Mouse (Mus musculus) midbrain, embryonic 16.5 days (tissue): ENCODE measurements around the gene Rsc1a1. TPM values are rescaled to one million over a fixed set of nuclear protein-coding genes. Genes with fewer than 3 reads are reported as not detected.

Experiments used
- ATAC-seq: fragments of 200-750 bp; cut with Nextera tagmentation; 2 replicates; pipeline ENCODE4 v1.8.0; 2017; ENCODE audit warnings: moderate TSS enrichment
- H3K27ac ChIP-seq: fragments of 300-500 bp; sonication (generic); 2 replicates; pipeline ENCODE4 v1.5.1; 2014; ENCODE audit warnings: mild to moderate bottlenecking, low read length, mixed read lengths
- H3K27me3 ChIP-seq: fragments of 300-500 bp; sonication (generic); 2 replicates; pipeline ENCODE4 v1.6.1; 2014; ENCODE audit warnings: low read depth, low read length, mixed read lengths; ENCODE audit not compliant: control insufficient read depth, insufficient read depth
- H3K36me3 ChIP-seq: fragments of 300-500 bp; sonication (generic); 2 replicates; pipeline ENCODE4 v1.6.1; 2014; ENCODE audit warnings: mild to moderate bottlenecking, low read length, moderate library complexity, mixed read lengths; ENCODE audit not compliant: control insufficient read depth, insufficient read depth
- H3K4me1 ChIP-seq: fragments of 300-500 bp; sonication (generic); 2 replicates; pipeline ENCODE4 v1.6.1; 2014; ENCODE audit warnings: mild to moderate bottlenecking, low read length, mixed read lengths; ENCODE audit not compliant: control insufficient read depth, insufficient read depth
- H3K4me2 ChIP-seq: fragments of 300-500 bp; sonication (generic); 2 replicates; pipeline ENCODE4 v1.6.1; 2014; ENCODE audit warnings: mild to moderate bottlenecking, low read length, mixed read lengths
- H3K4me3 ChIP-seq: fragments of 300-500 bp; sonication (generic); 2 replicates; pipeline ENCODE4 v1.5.1; 2014; ENCODE audit warnings: low read depth, mild to moderate bottlenecking, low read length, moderate library complexity, mixed read lengths
- H3K9ac ChIP-seq: fragments of 300-500 bp; sonication (generic); 2 replicates; pipeline ENCODE4 v1.6.1; 2014; ENCODE audit warnings: low read depth, low read length, mixed read lengths
- H3K9me3 ChIP-seq: fragments of 300-500 bp; sonication (generic); replicated peaks from 2 replicates; pipeline ENCODE4 v1.6.1; 2014; ENCODE audit warnings: mild to moderate bottlenecking, low read length, mixed read lengths; ENCODE audit not compliant: control insufficient read depth, poor library complexity, severe bottlenecking
- WGBS: fragments of 180-500 bp; shearing (Covaris S2); extraction: QIAGEN DNeasy Blood & Tissue Kit; methylation state at CpG from one replicate; pipeline ENCODE4 v1.1.7; 2014; 5-methylcytosine and 5-hydroxymethylcytosine counted together
- polyA plus RNA-seq: library from polyadenylated mRNA; unstranded; fragments of >200 nt; fragmentation: Nextera tagmentation; extraction: Ambion mirVana; gene quantifications from 2 replicates; pipeline ENCODE4 v1.2.1, GENCODE M21; 2015

The Rsc1a1 gene
- polyA plus RNA-seq, 1 experiment from 2014 or later, result 1.7 TPM

DNA sequence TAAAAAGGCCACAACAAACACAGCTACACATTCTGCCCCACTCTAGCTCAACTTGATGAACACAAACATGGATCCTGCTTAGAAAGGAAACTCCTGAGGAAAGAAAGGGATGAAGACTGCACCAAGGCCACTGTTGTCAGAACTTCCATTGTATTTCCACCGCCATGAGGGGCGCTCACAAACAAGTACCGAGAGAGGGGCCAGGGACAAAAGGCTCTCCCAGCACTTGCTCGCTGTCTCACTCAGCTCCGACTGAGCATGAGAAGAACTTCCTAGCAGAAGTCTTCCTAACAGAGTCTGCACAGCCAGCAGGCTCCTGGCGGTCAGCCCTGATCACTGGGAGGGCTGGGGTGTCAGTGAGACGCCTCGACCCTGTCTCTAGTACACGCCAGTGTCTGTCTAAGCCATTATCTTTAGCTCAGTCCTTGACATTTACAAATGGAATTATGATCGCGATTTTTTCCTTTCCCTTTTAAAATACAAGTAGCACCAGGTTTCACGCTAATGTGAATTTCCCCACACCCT lies 2.6 kb downstream of the Rsc1a1 start:
- WGBS, result 57% methylated on average over 12 of the region's 12 CpGs
- H3K4me1 ChIP-seq, result no peaks in the 10 kb centered on the region
- no peak overlapping the region for H3K9ac ChIP-seq
- no peak overlapping the region for H3K4me3 ChIP-seq
- H3K9me3 ChIP-seq, result no peaks in the 10 kb centered on the region
- no peaks in the 10 kb centered on the region for H3K27me3 ChIP-seq
- H3K4me2 ChIP-seq, result no peak overlapping the region
- no peak for ATAC-seq
- no peak overlapping the region for H3K27ac ChIP-seq
- peaks cover 23% of the 10 kb centered on the region for H3K36me3 ChIP-seq

DNA sequence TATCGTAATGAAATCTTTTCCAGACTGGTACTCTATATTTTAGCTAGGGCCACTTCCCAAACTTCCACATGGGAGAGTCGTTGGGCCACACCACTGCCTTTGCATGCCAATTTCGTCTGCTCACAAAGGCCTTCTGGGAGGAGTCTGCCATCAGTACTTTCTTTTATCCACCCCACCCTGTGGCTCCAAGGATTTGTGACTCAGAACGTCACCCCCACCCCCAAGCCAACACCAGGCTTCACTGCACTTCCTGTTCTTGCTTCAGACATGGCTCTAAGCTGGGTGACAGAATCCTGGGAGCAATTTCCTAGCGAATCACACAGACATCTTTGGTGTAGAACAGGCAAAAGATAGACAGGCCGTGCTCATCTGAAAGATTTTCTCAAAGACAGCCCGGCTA lies 3.6 kb downstream of the Rsc1a1 start:
- Histone ChIP-seq H3K27ac (no peak overlapping the region), H3K9me3 (no peaks in the 10 kb centered on the region), H3K9ac (no peak overlapping the region), H3K27me3 (no peaks in the 10 kb centered on the region), H3K4me3 (no peak overlapping the region), H3K4me1 (no peaks in the 10 kb centered on the region), H3K36me3 (peaks cover 20% of the 10 kb centered on the region), H3K4me2 (no peak overlapping the region)
- WGBS, result 54% methylated on average over 7 of the region's 7 CpGs
- ATAC-seq, result no peak

DNA sequence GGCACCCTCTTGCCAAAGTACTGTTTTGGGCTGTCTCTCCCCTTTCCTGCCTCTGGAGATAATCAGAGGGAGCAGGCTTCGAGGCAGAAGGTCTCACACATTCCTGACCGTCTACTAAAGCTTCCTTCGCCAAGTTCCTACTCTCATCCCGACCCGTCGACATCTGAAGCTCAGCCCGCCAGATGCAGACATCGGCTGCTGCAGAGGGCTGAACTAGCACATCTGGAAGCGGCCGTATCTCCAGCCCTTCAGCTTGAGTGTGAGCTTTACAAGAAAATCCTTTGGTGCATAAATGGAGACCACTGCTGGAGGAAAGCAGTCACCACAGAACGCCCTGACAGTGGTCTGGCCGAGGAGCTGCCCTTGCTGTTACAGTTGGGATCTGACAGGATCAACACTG lies 4.5 kb downstream of the Rsc1a1 start:
- Histone ChIP-seq H3K4me3 (no peak overlapping the region), H3K4me1 (no peaks in the 10 kb centered on the region), H3K9me3 (no peaks in the 10 kb centered on the region), H3K9ac (no peak overlapping the region), H3K27me3 (no peaks in the 10 kb centered on the region), H3K36me3 (peaks cover 16% of the 10 kb centered on the region), H3K27ac (no peak overlapping the region), H3K4me2 (no peak overlapping the region)
- ATAC-seq, result no peak
- WGBS, result 80% methylated on average over 12 of the region's 12 CpGs

DNA sequence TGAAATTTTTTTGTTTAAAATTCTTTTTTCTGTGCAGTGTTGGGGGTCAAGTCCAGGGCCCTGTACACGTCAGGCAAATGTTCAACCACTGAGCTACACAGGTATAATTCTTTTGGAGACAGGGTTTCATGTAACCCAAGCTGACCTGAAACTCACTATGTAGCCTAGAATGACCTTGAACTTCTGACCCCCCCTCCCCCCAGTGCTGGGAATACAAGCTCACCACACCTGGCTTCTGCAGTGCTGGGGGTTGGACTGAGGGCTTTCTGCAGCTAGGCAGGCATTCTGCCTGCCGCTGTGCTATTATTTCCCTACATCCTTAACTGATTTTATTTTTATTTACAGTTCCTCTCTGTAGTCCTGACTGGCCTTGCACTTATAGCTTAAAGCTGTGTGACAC lies 6.4 kb downstream of the Rsc1a1 start:
- 93% methylated on average over 2 of the region's 2 CpGs for WGBS
- no peaks in the 10 kb centered on the region for H3K4me1 ChIP-seq
- H3K36me3 ChIP-seq, result no peaks in the 10 kb centered on the region; the same call in 1 of the 2 replicates
- no peaks in the 10 kb centered on the region for H3K9me3 ChIP-seq
- H3K27ac ChIP-seq, result no peak overlapping the region
- no peak overlapping the region for H3K4me3 ChIP-seq
- H3K4me2 ChIP-seq, result no peak overlapping the region
- no peak for ATAC-seq
- H3K9ac ChIP-seq, result no peak overlapping the region
- H3K27me3 ChIP-seq, result no peaks in the 10 kb centered on the region

DNA sequence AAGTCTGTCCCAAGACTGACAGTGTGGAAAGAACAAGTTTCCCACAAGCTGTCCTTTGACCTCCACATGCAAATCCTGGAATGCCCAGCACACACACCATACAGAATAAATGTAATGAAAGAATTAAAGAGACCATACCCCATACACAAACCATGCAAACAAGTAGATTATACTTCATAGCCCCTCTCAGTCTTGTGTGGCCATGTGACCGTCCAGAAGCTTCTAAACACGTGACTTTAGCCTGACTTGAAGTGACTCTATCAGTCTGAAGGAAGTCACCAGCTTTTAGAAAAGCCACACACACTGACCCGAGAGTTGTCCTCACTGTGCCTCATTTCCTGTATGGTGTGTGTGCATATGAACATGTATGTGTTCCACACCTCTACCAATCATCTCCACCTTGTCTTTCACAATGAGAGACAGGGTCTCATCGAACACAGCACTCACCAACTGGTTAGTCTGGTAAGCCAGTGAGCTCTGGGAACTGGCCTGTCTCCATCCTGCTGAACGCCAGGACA lies 8.9 kb downstream of the Rsc1a1 start:
- no peak for ATAC-seq
- WGBS, result 87% methylated on average over 5 of the region's 5 CpGs
- no peaks in the 10 kb centered on the region for H3K9me3 ChIP-seq

DNA sequence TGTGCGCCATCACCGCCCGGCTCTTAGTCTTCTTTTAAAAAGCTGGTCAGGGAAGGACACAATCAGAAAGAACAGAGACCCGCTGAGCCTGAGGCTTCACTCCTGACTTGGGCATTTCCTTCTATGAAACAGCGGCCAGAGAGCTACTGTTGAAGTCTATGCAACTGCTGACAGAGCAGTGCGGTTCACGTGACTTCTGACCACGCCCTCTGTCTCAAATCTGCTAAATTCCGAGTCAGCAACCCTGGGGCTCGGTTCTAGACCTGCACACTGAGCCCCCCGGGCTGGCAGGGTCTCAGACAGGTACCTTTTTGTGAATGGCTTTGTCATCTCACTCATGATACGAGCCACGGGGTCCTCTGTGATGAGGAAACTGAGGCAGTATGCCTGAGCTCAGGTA lies 13.1 kb downstream of the Rsc1a1 start:
- Histone ChIP-seq H3K4me2 (no peak overlapping the region), H3K27ac (no peak overlapping the region), H3K4me3 (no peak overlapping the region), H3K36me3 (no peaks in the 10 kb centered on the region), H3K9me3 (no peaks in the 10 kb centered on the region), H3K27me3 (no peaks in the 10 kb centered on the region), H3K9ac (no peak overlapping the region), H3K4me1 (no peaks in the 10 kb centered on the region)
- no peak for ATAC-seq
- 78% methylated on average over 13 of the region's 13 CpGs for WGBS

More for the DNA sequence above, 8.9 kb downstream of the Rsc1a1 start:
- Histone ChIP-seq H3K9ac (no peak overlapping the region), H3K27ac (no peak overlapping the region), H3K4me2 (no peak overlapping the region), H3K27me3 (no peaks in the 10 kb centered on the region), H3K36me3 (no peaks in the 10 kb centered on the region), H3K4me1 (no peaks in the 10 kb centered on the region), H3K4me3 (no peak overlapping the region)

DNA sequence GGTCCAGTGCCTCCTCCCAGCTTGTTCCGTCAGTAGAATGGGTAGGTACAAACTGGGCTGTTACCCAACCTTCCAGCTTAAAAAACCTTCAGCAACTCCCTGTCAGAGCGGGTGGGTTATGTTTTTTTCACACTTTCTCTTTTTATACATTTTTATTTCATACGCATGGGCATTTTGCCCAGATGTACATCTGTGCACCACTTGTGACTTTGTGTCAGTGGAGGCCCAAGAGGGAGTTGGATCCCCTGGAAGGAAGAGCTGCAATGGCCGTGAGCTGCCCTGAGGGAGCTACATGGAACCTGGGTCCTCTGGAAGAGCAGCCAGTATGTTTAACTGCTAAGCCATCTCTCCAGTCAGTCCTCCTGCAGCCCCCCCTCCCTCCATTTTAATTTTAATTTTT lies 14.0 kb downstream of the Rsc1a1 start:
- Histone ChIP-seq H3K4me1 (no peaks in the 10 kb centered on the region), H3K9me3 (no peaks in the 10 kb centered on the region), H3K36me3 (no peaks in the 10 kb centered on the region), H3K9ac (no peak overlapping the region), H3K27me3 (no peaks in the 10 kb centered on the region), H3K27ac (no peak overlapping the region), H3K4me2 (no peak overlapping the region), H3K4me3 (no peak overlapping the region)
- 80% methylated on average over 4 of the region's 4 CpGs for WGBS
- no peak for ATAC-seq

DNA sequence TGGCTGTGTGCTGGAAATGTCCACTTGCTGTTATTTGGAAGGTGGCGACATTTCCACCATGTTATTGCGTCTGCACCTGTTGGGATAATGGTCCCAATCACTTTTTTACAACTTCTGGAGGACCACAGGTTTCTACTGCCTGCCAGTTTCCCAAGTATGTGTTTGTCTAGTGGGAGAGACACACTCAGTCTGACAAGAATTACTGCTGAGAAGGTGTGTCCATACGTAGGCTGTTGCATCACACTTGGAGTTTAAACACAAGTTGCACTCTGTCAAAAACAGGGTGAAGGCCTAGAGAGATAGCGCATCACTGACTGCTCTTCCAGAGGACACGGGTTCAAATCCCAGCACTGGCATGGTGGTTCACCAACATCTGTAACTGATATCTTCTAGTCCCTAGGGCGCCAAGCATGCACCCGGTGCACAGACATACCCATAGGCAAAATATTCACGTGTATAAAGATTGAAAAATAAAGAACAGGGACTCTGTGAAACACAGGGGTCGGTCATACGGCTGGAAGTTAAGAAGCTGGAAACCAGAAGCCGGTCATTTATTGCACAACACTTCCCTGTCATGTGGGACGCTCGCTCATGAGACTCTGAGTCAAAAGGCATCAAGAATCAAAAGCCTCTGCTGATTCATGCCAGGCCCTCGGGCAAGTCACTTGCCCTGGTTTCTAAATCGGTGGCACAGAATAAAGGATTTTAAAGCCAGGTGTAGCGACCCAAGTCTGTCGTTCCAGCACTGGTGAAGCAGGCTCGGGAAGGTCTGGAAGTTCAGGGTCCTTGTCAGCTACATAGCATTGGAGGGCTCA lies 15.3 kb downstream of the Rsc1a1 start:
- H3K9ac ChIP-seq, result no peak overlapping the region
- WGBS, result 88% methylated on average over 18 of the region's 18 CpGs
- H3K4me1 ChIP-seq, result no peaks in the 10 kb centered on the region
- ATAC-seq, result no peak
- H3K4me3 ChIP-seq, result no peak overlapping the region
- no peaks in the 10 kb centered on the region for H3K9me3 ChIP-seq
- no peak overlapping the region for H3K4me2 ChIP-seq
- H3K27ac ChIP-seq, result no peak overlapping the region
- no peaks in the 10 kb centered on the region for H3K36me3 ChIP-seq
- no peaks in the 10 kb centered on the region for H3K27me3 ChIP-seq

DNA sequence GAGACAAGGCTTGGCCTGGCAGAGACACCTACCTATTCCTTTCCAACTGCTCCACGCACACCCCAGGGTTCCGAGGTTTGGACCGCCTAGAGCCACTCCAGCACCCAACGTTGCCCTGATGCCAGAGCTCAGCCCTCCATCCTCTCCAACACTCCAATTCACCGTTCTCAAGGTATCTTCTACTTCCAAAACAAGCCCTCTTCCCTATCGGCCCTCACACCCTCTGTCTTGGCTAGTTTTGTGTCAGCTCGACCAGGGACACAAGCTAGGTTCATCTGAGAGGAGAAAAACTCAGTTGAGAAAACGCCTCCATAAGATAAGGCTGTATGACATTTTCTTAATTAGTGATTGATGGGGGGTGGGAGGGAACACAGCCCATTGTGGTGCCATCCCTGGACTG lies 20.6 kb downstream of the Rsc1a1 start, which contains the start of gene Plekhm2:
Plekhm2 (minus strand) TSS at position 101 of the 400 bp plus-strand sequence.
- H3K27ac ChIP-seq, result peak within 1 kb of the TSS; percentile 80
- H3K4me2 ChIP-seq, result peak within 1 kb of the TSS; percentile 89
- H3K27me3 ChIP-seq, result no peaks in the 10 kb centered on the region
- no peaks in the 10 kb centered on the region for H3K36me3 ChIP-seq
- H3K9ac ChIP-seq, result peak within 1 kb of the TSS; percentile 98
- ATAC-seq, result no peak; the same call in 1 of the 2 replicates
- WGBS, result 76% methylated on average over 8 of the region's 8 CpGs
- no peaks in the 10 kb centered on the region for H3K9me3 ChIP-seq
- H3K4me3 ChIP-seq, result peak within 1 kb of the TSS; percentile 90
- peaks cover 14% of the 10 kb centered on the region for H3K4me1 ChIP-seq
